Mouse (Mus musculus) kidney, postnatal 14 days (tissue): Measurements from ENCODE around the gene 1700088E04Rik.

Source experiments
- DNase-seq: peaks from one replicate; pipeline ENCODE4 v3.0.0; 2022; ENCODE audit warnings: mixed read lengths

Gene 1700088E04Rik

GRCm38 (mm10) chr15:79140866-79141565 is at the start of gene 1700088E04Rik, which contains the start of gene Polr2f:
Gene 1700088E04Rik (minus strand): TSS chr15:79141253.
Gene Polr2f (plus strand): TSS chr15:79141009.
- DNase-seq = peak; percentile 96

GRCm38 (mm10) chr15:79187819-79188218 is 46.8 kb upstream of the 1700088E04Rik start:
- DNase-seq = no peak

GRCm38 (mm10) chr15:79185213-79185612 is 44.2 kb upstream of the 1700088E04Rik start:
- DNase-seq = no peak

- DNase-seq = no peak
Measured at GRCm38 (mm10) chr15:79176905-79177304, 35.9 kb upstream of the 1700088E04Rik start.

- DNase-seq = no peak
Measured at GRCm38 (mm10) chr15:79166712-79167111, 25.7 kb upstream of the 1700088E04Rik start.

GRCm38 (mm10) chr15:79165140-79165539 is 24.1 kb upstream of the 1700088E04Rik start, which contains the start of gene Sox10:
Gene Sox10 (minus strand): TSS chr15:79165240.
- DNase-seq = no peak

GRCm38 (mm10) chr15:79164251-79164650 is 23.2 kb upstream of the 1700088E04Rik start:
- no peak for DNase-seq

- no peak for DNase-seq
Measured at GRCm38 (mm10) chr15:79162822-79163221, 21.8 kb upstream of the 1700088E04Rik start.

- DNase-seq = no peak
Measured at GRCm38 (mm10) chr15:79162301-79162700, 21.2 kb upstream of the 1700088E04Rik start.

GRCm38 (mm10) chr15:79155572-79155971 is 14.5 kb upstream of the 1700088E04Rik start:
- DNase-seq = no peak

- DNase-seq = no peak
Measured at GRCm38 (mm10) chr15:79152709-79153108, 11.7 kb upstream of the 1700088E04Rik start.

GRCm38 (mm10) chr15:79151881-79152280 is 10.8 kb upstream of the 1700088E04Rik start:
- DNase-seq = no peak

GRCm38 (mm10) chr15:79148533-79148932 is 7.5 kb upstream of the 1700088E04Rik start:
- DNase-seq = peak; percentile 84

GRCm38 (mm10) chr15:79145522-79145921 is 4.5 kb upstream of the 1700088E04Rik start:
- DNase-seq = no peak

GRCm38 (mm10) chr15:79144021-79144420 is 3.0 kb upstream of the 1700088E04Rik start:
- DNase-seq = no peak

GRCm38 (mm10) chr15:79143316-79143715 is 2.3 kb upstream of the 1700088E04Rik start:
- no peak for DNase-seq

- DNase-seq = no peak
Measured at GRCm38 (mm10) chr15:79141566-79141917, 489 bp upstream of the 1700088E04Rik start.

- DNase-seq = no peak
Measured at GRCm38 (mm10) chr15:79139640-79140039, 1.4 kb downstream of the 1700088E04Rik start.

- DNase-seq = peak; percentile 55
Measured at GRCm38 (mm10) chr15:79135783-79136575, 5.1 kb downstream of the 1700088E04Rik start.

GRCm38 (mm10) chr15:79135332-79135731 is 5.7 kb downstream of the 1700088E04Rik start:
- DNase-seq = no peak

- DNase-seq = no peak
Measured at GRCm38 (mm10) chr15:79134496-79135270, 6.4 kb downstream of the 1700088E04Rik start.

GRCm38 (mm10) chr15:79133191-79133661 is 7.8 kb downstream of the 1700088E04Rik start:
- DNase-seq = peak; percentile 64

GRCm38 (mm10) chr15:79131442-79131841 is 9.6 kb downstream of the 1700088E04Rik start:
- DNase-seq = peak; percentile 88
